ENCODE assay signal across 8 mouse cellular contexts in the genomic region with DNA sequence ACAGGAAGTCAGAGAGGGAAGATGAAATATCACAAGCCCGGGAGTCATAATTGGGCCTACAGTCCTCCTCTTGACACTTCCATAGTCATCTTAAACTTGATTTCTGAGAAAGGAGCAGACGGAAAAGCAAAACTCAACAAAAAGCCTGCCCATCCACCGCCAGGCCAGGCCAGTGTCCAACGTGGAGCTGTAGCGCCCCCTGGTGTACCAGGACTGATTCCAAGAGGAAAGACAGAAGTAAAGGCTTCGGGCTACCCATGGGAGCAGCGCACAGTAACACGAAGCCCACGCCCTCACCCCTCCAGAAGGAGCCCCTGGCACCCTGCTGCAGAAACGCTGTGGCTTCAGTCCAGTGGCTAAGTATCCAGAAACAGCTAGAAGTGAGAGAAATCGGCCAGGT. TPM values are rescaled to one million over a fixed set of nuclear protein-coding genes. Genes with fewer than 3 reads are reported as not detected.
DNase-seq lines count a peak whose midpoint lies in the region; ATAC-seq lines count a peak whose summit lies in the region.

No protein-coding gene starts in this region.

- WGBS in hindbrain, embryonic 15.5 days = 6% methylated on average over 11 of the region's 11 CpGs

- no peaks in the 10 kb centered on the region for H3K4me1 ChIP-seq in hindbrain, embryonic 15.5 days (replicated peaks)

- peak; percentile 88 for DNase-seq in MN1 (ENCODE audit: low spot score)
- DNase-seq in cerebellum, adult 11-12 months = peak; percentile 5
- peak; percentile 40 to 73 for DNase-seq in frontal cortex, postnatal 14 days (ENCODE audit: low spot score in 2 of 2)
- peak; percentile 62 to 75 for DNase-seq in layer of hippocampus, postnatal 36 days
- peak; percentile 79 to 89 for DNase-seq in lung, postnatal 4 days
- peak; percentile 14 to 51 for DNase-seq in right cerebral cortex, postnatal 36 days (ENCODE audit: low spot score in 2 of 2)
- peak; percentile 83 for DNase-seq in yolk sac, embryonic 10.5 days (ENCODE audit: low spot score)

- no peak overlapping the region for H3K9ac ChIP-seq in hindbrain, embryonic 15.5 days

- H3K27me3 ChIP-seq in hindbrain, embryonic 15.5 days = no peaks in the 10 kb centered on the region

- H3K4me2 ChIP-seq in hindbrain, embryonic 15.5 days = 0 out of 2 replicates have a peak overlapping the region, but pooled peaks have one; percentile 29

- no peaks in the 10 kb centered on the region for H3K9me3 ChIP-seq in hindbrain, embryonic 15.5 days

- no peak overlapping the region for H3K27ac ChIP-seq in hindbrain, embryonic 15.5 days (replicated peaks)

- ATAC-seq in hindbrain, embryonic 15.5 days (ENCODE audit: low FRiP score, low read depth) = no peak

- no peak overlapping the region for H3K4me3 ChIP-seq in hindbrain, embryonic 15.5 days

- H3K36me3 ChIP-seq in hindbrain, embryonic 15.5 days = no peaks in the 10 kb centered on the region

RNA-seq across cellular contexts. Expression of a gene that starts 6.5 kb away (rescaled TPM):
- not detected in 2 replicates for polyA plus RNA-seq in hindbrain, embryonic 15.5 days (2015; fragmentation: Nextera tagmentation; extraction: Ambion mirVana)
- not detected for total RNA-seq in layer of hippocampus, postnatal 36 days (2021)

RNA-seq across cellular contexts. Expression of a gene that starts 17.3 kb away (rescaled TPM):
- not detected in 2 replicates for polyA plus RNA-seq in hindbrain, embryonic 15.5 days (2015; fragmentation: Nextera tagmentation; extraction: Ambion mirVana)
- not detected for total RNA-seq in layer of hippocampus, postnatal 36 days (2021)

Comparison
In these comparisons a context has a peak if more than half of its experiments do, and no peak if none do; other contexts are left out.
1. DNase-seq: peak in every context shown above with its lines; median percentile 88 in MN1; 84 in lung, postnatal 4 days; 83 in yolk sac, embryonic 10.5 days; 68 in layer of hippocampus, postnatal 36 days; 56 in frontal cortex, postnatal 14 days; 32 in right cerebral cortex, postnatal 36 days; 5 in cerebellum, adult 11-12 months.